ENCODE assay signal across 8 mouse cellular contexts in the genomic region with DNA sequence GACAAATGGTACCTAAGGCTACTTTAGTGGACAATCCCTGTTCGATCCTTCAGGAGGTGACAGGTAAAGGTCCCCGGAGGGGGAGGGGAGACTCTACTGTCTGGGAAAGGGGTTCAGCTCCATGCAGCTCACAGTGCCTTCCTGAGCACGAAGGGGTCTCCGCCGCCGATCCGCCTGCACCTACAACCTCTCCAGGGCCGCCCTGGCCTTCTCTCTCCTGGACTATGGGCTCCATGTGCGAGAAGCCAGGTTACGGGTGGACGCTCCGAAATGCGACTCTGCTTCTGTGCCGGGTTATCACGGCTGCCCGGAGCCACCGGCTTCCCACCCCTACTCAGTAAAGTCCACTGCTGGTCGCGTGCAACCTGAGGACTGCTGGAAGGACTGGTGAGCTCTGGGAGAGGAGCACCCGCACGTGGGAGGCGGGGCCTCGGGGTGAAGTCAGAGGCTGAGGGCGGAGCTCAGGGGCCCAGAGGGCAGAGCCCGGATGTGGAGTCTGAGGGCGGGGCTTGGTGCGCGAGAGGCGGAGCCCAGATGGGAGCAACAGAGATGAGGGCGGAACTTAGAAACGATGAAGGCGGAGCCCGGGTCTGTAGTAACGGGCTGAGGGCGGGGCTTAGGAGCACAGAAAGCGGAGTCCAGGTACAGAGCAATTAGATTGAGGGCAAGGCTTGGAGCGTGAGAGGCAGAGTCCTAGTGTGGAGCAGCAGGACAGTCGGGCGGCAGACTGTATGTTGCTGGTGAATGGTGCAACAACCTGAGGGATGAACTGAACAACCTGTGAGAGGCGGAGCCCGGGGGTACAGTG. TPM values are rescaled to one million over a fixed set of nuclear protein-coding genes. Genes with fewer than 3 reads are reported as not detected.
DNase-seq lines count a peak whose midpoint lies in the region; ATAC-seq and TF ChIP-seq lines count a peak whose summit lies in the region.

No protein-coding gene starts in this region.

- 0 out of 2 replicates have a peak, but pooled peaks cover 5% of the 10 kb centered on the region for H3K4me1 ChIP-seq in hindbrain, embryonic 12.5 days
- H3K4me1 ChIP-seq in lung, postnatal 0 days (ENCODE audit: insufficient read depth, low read depth, low read length) = peaks cover 3% of the 10 kb centered on the region

- peak overlapping the region; percentile 83 for H3K4me2 ChIP-seq in hindbrain, embryonic 12.5 days (replicated peaks)
- H3K4me2 ChIP-seq in lung, postnatal 0 days (replicated peaks; ENCODE audit: low read depth, low read length) = peak overlapping the region; percentile 68

- TF ChIP-seq CTCF in lung, postnatal 0 days (IDR thresholded peaks at IDR 0.05) = no peak

- WGBS in hindbrain, embryonic 12.5 days = 10% methylated on average over 41 of the region's 41 CpGs
- WGBS in lung, postnatal 0 days = 10% methylated on average over 40 of the region's 41 CpGs

- H3K9ac ChIP-seq in hindbrain, embryonic 12.5 days = peak overlapping the region; percentile 65
- H3K9ac ChIP-seq in lung, postnatal 0 days (replicated peaks; ENCODE audit: low read depth) = 0 out of 2 replicates have a peak overlapping the region, but pooled peaks have one; percentile 16

- H3K27ac ChIP-seq in hindbrain, embryonic 12.5 days = 0 out of 2 replicates have a peak overlapping the region, but pooled peaks have one; percentile 35
- no peak overlapping the region for H3K27ac ChIP-seq in lung, postnatal 0 days (ENCODE audit: low read length)

- peak; percentile 99 for ATAC-seq in hindbrain, embryonic 12.5 days (ENCODE audit: low FRiP score)
- peak; percentile 99 for ATAC-seq in lung, postnatal 0 days

- H3K4me3 ChIP-seq in hindbrain, embryonic 12.5 days = peak overlapping the region; percentile 53
- peak overlapping the region; percentile 38 for H3K4me3 ChIP-seq in lung, postnatal 0 days (ENCODE audit: low read depth, low read length)

- no peaks in the 10 kb centered on the region for H3K9me3 ChIP-seq in hindbrain, embryonic 12.5 days (replicated peaks)
- no peaks in the 10 kb centered on the region for H3K9me3 ChIP-seq in lung, postnatal 0 days (ENCODE audit: low read length)

- no peaks in the 10 kb centered on the region for H3K27me3 ChIP-seq in hindbrain, embryonic 12.5 days
- H3K27me3 ChIP-seq in lung, postnatal 0 days (replicated peaks; ENCODE audit: insufficient read depth, low read length) = no peaks in the 10 kb centered on the region

- DNase-seq in R1 (ENCODE audit: low read depth, low spot score) = peak; percentile 97
- DNase-seq in cerebellum, postnatal 25 days = peak; percentile 93 to 97
- DNase-seq in frontal cortex, postnatal 14 days (ENCODE audit: low spot score in 2 of 2) = peak; percentile 84 to 87
- peak; percentile 88 to 91 for DNase-seq in layer of hippocampus, postnatal 10 days (ENCODE audit: low spot score in 2 of 2)
- DNase-seq in lung, postnatal 0 days (ENCODE audit: low spot score) = peak; percentile 97
- peak; percentile 81 for DNase-seq in ovary, postnatal 14 days (ENCODE audit: low spot score)
- peak; percentile 89 for DNase-seq in thymus, postnatal 25 days

- TF ChIP-seq EP300 in lung, postnatal 0 days (IDR thresholded peaks at IDR 0.05) = no peak

- H3K36me3 ChIP-seq in hindbrain, embryonic 12.5 days = no peaks in the 10 kb centered on the region
- H3K36me3 ChIP-seq in lung, postnatal 0 days (ENCODE audit: insufficient read depth, low read length) = no peaks in the 10 kb centered on the region

RNA-seq across cellular contexts. Expression of a gene that starts 9.5 kb away (rescaled TPM):
- polyA plus RNA-seq in hindbrain, embryonic 12.5 days (2016; fragmentation: Nextera tagmentation; extraction: Ambion mirVana) = not detected in 2 replicates
- not detected for total RNA-seq in layer of hippocampus, postnatal 10 days (2021)
- polyA plus RNA-seq in lung, postnatal 0 days (2015; fragmentation: Nextera tagmentation; extraction: Ambion mirVana) = not detected in 2 replicates
